Mouse (Mus musculus): ENCODE measurements at regions not wholly inside any gene's neighbourhood (a gene's known extent, or its start where the extent isn't known, plus 50 kb on each side); places are given as distances from the start of the nearest gene placed in this dataset.

GRCm38 (mm10) chr2:30541541-30541940 lies 53.3 kb upstream of the Cstad start:
- Histone ChIP-seq H3K9me3 (ENCODE audit: low read length) (no peaks in the 10 kb centered on the region), H3K9ac (replicated peaks; ENCODE audit: low read length, poor library complexity, severe bottlenecking) (no peak overlapping the region), H3K27me3 (ENCODE audit: insufficient read depth, low read length) (no peaks in the 10 kb centered on the region), H3K4me2 (ENCODE audit: low read depth, low read length, poor library complexity, severe bottlenecking) (no peak overlapping the region), H3K36me3 (ENCODE audit: insufficient read depth, low read length) (no peaks in the 10 kb centered on the region), H3K4me3 (ENCODE audit: low read depth, low read length) (no peak overlapping the region), H3K4me1 (ENCODE audit: insufficient read depth, low read length) (peaks cover 10% of the 10 kb centered on the region), H3K27ac (ENCODE audit: low read depth, low read length) (peak overlapping the region; percentile 55)
- ATAC-seq (ENCODE audit: low FRiP score), result no peak
- no peak for DNase-seq (ENCODE audit: low spot score)
- TF ChIP-seq CTCF (IDR thresholded peaks at IDR 0.05), result no peak
- 53% methylated on average over 4 of the region's 4 CpGs for WGBS

DNA sequence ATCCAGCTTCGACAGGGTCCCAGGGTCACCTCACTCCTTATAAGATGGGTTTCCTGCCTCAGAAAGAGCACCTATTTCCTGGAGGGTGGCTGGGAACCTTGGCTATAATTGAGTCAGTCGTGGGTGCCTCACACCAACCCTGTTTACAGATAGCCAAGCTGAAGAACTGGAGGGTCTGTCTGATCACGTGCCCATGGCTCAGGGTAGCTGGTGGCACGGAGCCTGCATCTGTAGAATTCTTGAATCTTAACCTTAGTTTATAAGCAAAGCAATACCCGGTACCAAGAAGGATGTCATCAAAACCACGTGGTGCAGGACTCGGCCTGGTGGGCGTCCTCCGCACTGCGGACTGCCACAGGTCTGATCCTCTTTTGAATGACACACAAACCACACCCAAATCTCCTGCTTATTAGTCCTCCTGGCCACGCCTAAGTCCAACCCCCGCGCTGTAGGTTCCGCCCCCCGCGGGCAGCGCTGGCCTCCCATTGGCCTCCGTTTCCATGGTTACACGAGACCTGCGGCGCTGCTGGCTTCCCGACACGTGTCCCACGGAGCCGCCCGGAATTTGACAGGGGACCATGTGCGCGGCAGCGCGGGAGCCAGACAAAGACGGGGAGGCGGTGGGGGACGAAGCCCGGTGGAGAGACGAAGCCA lies 49.9 kb upstream of the Cstad start:
- Histone ChIP-seq H3K27ac (ENCODE audit: low read depth, low read length) (peak overlapping the region; percentile 84), H3K9me3 (ENCODE audit: low read length) (no peaks in the 10 kb centered on the region), H3K4me2 (ENCODE audit: low read depth, low read length, poor library complexity, severe bottlenecking) (peak overlapping the region; percentile 41), H3K27me3 (ENCODE audit: insufficient read depth, low read length) (no peaks in the 10 kb centered on the region), H3K36me3 (ENCODE audit: insufficient read depth, low read length) (no peaks in the 10 kb centered on the region), H3K4me1 (ENCODE audit: insufficient read depth, low read length) (peaks cover 10% of the 10 kb centered on the region), H3K9ac (replicated peaks; ENCODE audit: low read length, poor library complexity, severe bottlenecking) (peak overlapping the region; percentile 30; the same call in 1 of the 2 replicates), H3K4me3 (ENCODE audit: low read depth, low read length) (0 out of 2 replicates have a peak overlapping the region, but pooled peaks have one; percentile 13)
- peak; percentile 94 for ATAC-seq (ENCODE audit: low FRiP score)
- peak; percentile 96 for DNase-seq (ENCODE audit: low spot score)
- no peak for TF ChIP-seq CTCF (IDR thresholded peaks at IDR 0.05)
- 2% methylated on average over 35 of the region's 35 CpGs for WGBS
